Mouse (Mus musculus) C2C12 (cell line): Measurements from ENCODE around the gene Smndc1. TPM values are rescaled to one million over a fixed set of nuclear protein-coding genes. Genes with fewer than 3 reads are reported as not detected.

Source experiments
- H3K27me3 ChIP-seq: one replicate; pipeline ENCODE4 v1.6.1; 2011; ENCODE audit not compliant: control insufficient read depth, insufficient read depth, insufficient read length
- H3K36me3 ChIP-seq: one replicate; pipeline ENCODE4 v1.6.1; 2011; ENCODE audit not compliant: control insufficient read depth, insufficient read depth
- H3K4me3 ChIP-seq: one replicate; pipeline ENCODE4 v1.5.1; 2011; ENCODE audit warnings: mild to moderate bottlenecking, control low read depth; ENCODE audit not compliant: poor library complexity, insufficient read depth, severe bottlenecking
- H3K79me2 ChIP-seq: one replicate; pipeline ENCODE4 v1.6.1; 2011; ENCODE audit not compliant: control insufficient read depth, insufficient read depth
- H3K79me3 ChIP-seq: one replicate; pipeline ENCODE4 v1.6.1; 2011; ENCODE audit warnings: low read depth, control low read depth
- H3ac ChIP-seq: one replicate; pipeline ENCODE3; 2011; ENCODE audit warnings: low read depth; ENCODE audit not compliant: control insufficient read depth, insufficient read length
- CEBPB ChIP-seq: IDR thresholded peaks from one replicate; pipeline ENCODE4 v1.6.1; 2011; ENCODE audit warnings: low read depth, mild to moderate bottlenecking, control low read depth, moderate library complexity
- CTCF ChIP-seq: IDR thresholded peaks from one replicate; pipeline ENCODE4 v1.5.1; 2011; ENCODE audit not compliant: control insufficient read depth, insufficient read depth, insufficient read length
- FOSL1 ChIP-seq: IDR thresholded peaks from one replicate; pipeline ENCODE4 v1.8.0; 2011; ENCODE audit warnings: mild to moderate bottlenecking, low read length; ENCODE audit not compliant: poor library complexity, insufficient read depth, severe bottlenecking
- MAX ChIP-seq: IDR thresholded peaks from one replicate; pipeline ENCODE4 v1.6.1; 2011; ENCODE audit warnings: mild to moderate bottlenecking, control low read depth
- MYOD1 ChIP-seq: IDR thresholded peaks from one replicate; pipeline ENCODE4 v1.6.1; 2011; ENCODE audit warnings: low read depth; ENCODE audit not compliant: control insufficient read depth, insufficient read length
- MYOG ChIP-seq: IDR thresholded peaks from one replicate; pipeline ENCODE4 v1.6.1; 2011; ENCODE audit not compliant: control insufficient read depth, insufficient read length; ENCODE audit errors: extremely low read depth
- USF1 ChIP-seq: IDR thresholded peaks from one replicate; pipeline ENCODE4 v1.6.1; 2011; ENCODE audit warnings: low read depth, mild to moderate bottlenecking, control low read depth, moderate library complexity
- polyA plus RNA-seq: library from polyadenylated mRNA; unstranded; fragments of >200 nt; fragmentation: generic; extraction: Trizol; gene quantifications from one replicate; pipeline ENCODE4 v1.2.1, GENCODE M21; 2012; ENCODE audit warnings: missing spikeins

The Smndc1 gene
- polyA plus RNA-seq, 1 experiment, result 31.9 TPM

DNA sequence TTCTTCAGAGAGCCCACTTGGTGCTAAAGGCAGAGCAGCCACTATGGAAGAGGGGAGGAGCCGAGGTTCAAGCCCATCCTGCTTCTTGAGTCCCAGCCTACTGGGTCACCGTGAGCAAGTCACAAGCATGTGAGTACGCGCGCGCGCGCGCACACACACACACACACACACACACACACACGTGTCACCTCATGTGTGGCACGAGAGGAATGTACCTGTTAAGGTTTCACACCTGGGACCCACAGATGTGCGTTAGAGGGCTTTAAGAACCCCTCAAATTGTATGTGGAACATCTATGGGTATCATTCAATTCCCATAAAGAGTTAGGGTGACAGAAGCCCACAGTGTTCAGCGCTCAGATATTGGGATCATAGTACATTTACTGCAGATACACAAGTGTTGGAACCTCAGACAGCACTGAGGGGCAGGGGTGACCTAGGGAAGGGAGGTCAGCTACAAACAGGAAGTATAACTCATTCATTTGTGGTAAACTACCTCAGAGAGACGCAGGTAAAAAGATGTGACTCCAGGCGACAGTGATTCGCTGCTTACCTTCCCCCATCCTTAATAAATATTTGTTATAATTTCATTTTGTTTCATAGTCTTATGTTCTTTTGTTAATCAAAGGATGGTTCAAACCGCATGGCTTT is 33.6 kb upstream of the Smndc1 start:
- Histone ChIP-seq H3ac (no peak overlapping the region), H3K27me3 (no peaks in the 10 kb centered on the region), H3K79me3 (no peaks in the 10 kb centered on the region), H3K36me3 (no peaks in the 10 kb centered on the region), H3K79me2 (no peaks in the 10 kb centered on the region), H3K4me3 (no peak overlapping the region)
- TF ChIP-seq CEBPB (no peak), CTCF (no peak), MYOD1 (no peak), FOSL1 (no peak), MAX (no peak), USF1 (no peak), MYOG (no peak)

DNA sequence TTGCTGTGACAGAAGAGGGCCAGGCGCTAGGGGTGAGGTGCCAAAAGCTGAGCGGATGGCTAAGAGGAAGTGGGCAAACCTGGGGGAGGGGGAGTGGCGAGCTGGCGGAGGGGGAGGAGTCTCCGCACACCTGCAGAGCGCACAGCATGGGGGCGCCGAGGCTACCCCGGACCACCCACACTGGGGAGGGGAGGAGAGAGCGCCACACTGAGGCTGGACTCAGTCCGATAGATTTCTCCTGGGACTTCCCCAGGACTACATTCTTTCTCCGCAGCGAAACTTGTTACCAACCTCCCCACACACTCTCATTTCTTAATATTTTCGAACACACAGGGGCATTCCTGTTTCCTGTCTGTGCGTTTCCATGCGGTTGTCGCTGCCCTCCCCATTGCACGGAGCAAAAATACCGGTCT is 33.0 kb upstream of the Smndc1 start:
- no peaks in the 10 kb centered on the region for H3K79me3 ChIP-seq
- H3K36me3 ChIP-seq, result no peaks in the 10 kb centered on the region
- TF ChIP-seq FOSL1 (no peak), CEBPB (no peak)
- no peaks in the 10 kb centered on the region for H3K27me3 ChIP-seq
- no peak overlapping the region for H3K4me3 ChIP-seq
- H3K79me2 ChIP-seq, result no peaks in the 10 kb centered on the region
- H3ac ChIP-seq, result no peak overlapping the region

DNA sequence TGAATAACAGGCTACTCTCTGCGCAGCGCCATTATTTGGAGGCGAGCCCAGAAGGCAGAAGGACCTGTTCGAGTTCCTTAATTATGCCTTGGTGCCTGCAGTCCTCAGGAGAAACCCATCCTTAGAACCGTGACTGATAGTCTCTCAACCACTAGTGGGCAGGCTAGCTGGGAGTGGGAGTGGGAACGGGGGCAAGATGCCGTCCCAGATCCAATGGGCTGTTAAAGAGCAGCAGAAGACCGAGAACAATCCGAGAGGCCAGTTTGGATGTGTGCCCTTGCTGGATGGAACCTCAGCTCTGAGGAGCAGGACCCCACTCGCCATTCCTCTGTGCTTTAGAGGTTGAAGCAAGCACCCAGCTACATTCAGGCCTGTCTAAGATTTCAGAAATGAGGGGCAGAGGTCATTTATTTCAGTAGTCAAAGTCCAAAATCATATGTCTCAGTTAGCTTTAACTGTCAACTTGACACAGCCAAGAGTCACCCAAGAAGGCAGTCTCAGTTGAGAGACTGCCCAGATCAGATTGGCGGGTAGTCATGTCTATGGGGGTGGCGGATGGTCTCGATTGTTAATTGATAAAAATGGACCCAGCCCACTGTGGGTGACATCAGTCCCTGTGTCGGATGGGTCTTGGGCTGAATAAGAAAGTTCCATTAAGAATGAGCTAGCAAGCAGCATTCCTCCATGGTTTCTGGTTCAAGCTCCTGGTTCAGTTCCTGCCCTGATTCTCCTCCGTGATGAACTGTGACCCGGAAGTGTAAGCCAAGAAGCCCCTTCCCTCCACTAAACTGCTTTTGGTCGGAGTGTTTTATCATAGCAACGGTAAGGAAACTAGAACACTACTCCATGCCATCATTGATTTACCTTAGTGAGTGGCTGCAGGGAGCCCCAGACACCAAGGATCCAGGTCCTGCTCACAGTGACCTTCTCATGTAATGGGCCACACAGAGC is 32.3 kb upstream of the Smndc1 start:
- no peaks in the 10 kb centered on the region for H3K79me2 ChIP-seq
- no peaks in the 10 kb centered on the region for H3K27me3 ChIP-seq
- H3K79me3 ChIP-seq, result no peaks in the 10 kb centered on the region
- H3K4me3 ChIP-seq, result no peak overlapping the region
- no peaks in the 10 kb centered on the region for H3K36me3 ChIP-seq
- TF ChIP-seq CTCF (peak; percentile 18), FOSL1 (no peak)
- peak overlapping the region; percentile 39 for H3ac ChIP-seq

DNA sequence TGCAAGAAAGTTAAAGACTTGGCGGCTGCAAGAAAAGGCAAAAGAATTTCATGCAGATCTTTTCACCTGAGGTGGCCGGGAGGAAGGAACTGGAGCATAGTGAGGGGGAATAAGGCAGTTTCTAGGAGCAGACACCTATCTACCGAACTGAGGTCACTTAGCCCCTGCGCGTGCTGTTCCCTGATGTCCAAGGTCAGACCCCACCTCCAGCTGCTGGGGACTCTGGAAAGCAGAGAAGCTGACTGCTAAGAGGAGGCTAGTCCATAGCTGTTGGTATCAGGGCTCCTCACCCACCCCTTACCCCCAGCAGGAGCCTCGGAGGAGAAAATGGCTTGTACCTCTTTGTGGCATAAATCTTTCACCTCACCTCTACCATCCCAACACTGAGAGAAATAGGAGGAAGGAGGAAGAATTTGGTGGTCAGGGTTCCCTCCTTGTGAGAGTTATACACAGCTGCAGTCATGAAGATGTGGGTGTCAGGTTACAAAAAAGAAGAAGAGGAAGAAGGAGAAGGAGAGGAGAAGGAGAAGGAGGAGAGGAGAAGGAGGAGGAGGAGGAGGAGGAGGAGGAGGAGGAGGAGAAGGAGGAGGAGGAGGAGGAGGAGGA is 31.3 kb upstream of the Smndc1 start:
- Histone ChIP-seq H3ac (peak overlapping the region; percentile 41), H3K79me2 (no peaks in the 10 kb centered on the region), H3K27me3 (no peaks in the 10 kb centered on the region), H3K79me3 (no peaks in the 10 kb centered on the region), H3K4me3 (peak overlapping the region; percentile 7), H3K36me3 (no peaks in the 10 kb centered on the region)
- TF ChIP-seq MAX, result no peak
- no peak for TF ChIP-seq FOSL1
- TF ChIP-seq CTCF, result no peak
- TF ChIP-seq USF1, result no peak
- TF ChIP-seq MYOD1, result no peak
- TF ChIP-seq CEBPB, result no peak
- TF ChIP-seq MYOG, result no peak

DNA sequence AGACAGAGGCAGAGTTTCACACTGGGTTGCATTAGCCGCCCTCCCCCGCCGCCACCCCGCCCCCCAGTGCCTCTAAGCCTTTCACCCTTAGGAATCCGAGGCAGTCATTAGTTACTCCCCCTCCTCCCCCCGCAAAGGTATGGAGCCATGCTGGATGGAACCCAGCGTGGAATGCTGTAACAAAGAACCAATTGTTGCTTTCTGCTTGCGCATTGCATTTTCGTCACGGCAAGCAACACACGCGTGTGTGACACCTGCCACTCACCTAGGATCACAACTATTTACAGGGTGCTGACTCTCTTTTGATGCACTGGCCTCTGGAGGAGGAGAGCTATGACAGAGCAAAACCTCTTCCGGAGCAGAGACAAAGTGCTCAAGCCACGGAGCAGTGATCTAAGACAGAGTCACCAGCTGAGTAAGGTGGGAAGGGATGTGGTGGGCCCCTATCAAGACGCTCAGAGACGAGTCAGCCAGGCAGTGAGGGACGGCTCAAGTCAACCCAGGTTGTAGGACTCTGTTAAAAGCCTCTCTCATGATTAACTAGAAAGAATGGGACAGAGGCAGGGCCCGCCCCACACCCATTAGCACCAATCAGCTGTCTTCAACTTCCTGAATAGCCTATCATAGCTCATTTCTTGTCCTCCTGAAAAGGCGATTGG is 30.7 kb upstream of the Smndc1 start:
- Histone ChIP-seq H3ac (no peak overlapping the region), H3K4me3 (no peak overlapping the region), H3K36me3 (no peaks in the 10 kb centered on the region), H3K79me3 (no peaks in the 10 kb centered on the region), H3K27me3 (no peaks in the 10 kb centered on the region), H3K79me2 (no peaks in the 10 kb centered on the region)
- TF ChIP-seq MYOG, result no peak
- TF ChIP-seq CEBPB, result no peak
- peak; percentile 45 for TF ChIP-seq FOSL1
- TF ChIP-seq MAX, result no peak
- TF ChIP-seq USF1, result no peak
- TF ChIP-seq MYOD1, result peak; percentile 85
- no peak for TF ChIP-seq CTCF
